Mouse (Mus musculus) layer of hippocampus, adult 9-11 months (tissue): ENCODE data around the gene Ptcd2.

ENCODE experiments used
- DNase-seq: peaks from one replicate; pipeline ENCODE4 v3.0.0; 2022

The Ptcd2 gene

DNA sequence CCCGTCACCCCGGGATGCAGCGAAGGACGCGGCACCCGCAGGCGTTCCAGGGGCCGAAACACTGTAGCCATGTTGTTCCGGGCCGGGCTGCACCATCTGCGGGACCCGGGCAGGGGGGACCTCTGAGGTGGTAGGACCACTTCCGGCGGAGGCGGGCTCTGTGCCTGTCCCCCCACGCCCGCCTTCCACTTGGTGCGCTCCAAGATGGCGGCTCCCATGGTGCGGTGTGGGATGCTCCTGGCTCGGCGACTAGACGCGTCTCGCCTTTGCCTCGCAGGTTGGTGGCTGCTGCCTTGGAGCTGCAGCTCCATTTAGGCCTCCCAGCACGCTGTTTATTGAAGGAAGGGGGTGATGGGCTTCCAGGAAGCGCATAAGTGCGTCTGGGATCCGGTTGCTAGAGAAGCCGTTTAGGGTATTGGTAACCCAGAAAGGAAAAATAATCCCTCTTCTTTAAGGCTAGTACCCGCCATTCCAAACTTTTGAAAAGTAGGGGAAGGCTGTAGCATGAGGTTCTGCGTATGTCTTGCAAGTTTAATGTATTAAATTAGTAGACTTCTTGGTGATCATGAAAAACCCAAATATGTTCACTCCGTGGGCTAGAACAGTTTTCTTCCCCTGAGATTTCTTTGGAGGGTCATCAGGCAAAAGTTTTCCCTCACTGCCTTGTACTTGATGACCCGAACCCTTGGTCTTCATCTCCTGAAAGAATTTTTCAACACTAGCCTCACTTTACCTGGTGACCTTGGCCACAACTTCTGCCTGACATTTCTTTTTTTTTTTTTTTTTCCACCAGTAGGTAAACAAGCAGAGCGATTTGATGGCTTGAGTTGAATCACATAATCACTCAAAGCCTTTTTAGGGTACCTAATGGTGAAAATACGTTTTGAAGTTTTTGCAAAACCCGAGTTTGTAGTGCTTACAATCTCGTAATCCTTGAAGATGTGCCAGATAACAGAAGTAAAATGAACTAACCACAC lies at the start of gene Ptcd2, which contains the start of gene Mrps27:
TSS of gene Ptcd2 (minus strand) at position 107 of the 977 bp plus-strand sequence.
TSS of gene Mrps27 (plus strand) at position 188 of the 977 bp plus-strand sequence.
- peak; percentile 97 for DNase-seq

DNA sequence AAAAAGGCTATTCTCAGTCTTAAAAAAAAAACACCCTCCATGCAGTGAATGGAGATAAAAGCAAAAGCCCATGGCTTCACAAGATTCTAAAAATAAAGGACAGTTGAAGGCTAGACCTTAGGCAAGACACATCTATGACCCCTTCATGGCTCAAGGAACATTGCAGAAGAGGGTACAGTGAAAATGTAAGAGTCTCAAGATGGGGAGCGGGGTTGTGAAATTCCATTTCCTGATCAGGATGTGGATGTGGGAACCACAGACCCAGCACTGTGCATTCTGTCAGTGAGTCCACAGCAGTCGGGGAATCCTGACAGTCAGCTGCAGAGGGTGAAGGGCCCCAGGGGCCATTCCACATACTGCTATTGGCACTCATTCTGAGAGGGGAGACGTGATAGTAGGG lies 48.6 kb upstream of the Ptcd2 start:
- DNase-seq = no peak

DNA sequence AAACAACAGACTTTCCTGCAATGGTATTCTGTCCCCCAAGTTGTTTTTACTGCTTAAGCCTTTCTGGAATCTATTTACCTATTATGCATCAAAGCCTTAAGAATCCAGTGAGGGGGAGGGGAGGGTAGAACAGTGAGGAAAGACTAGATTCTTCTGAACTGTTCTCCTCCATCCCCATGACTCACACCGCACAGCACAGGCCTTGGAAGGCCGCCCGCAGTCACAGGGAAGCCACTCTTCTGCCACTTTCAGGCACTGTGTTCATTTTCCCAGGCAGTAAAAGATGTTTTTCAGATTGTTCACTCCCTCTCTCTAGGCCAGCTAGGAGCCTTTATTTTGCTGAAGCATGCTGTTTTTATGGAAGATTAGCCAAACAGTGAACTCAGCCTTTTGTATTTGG lies 46.9 kb upstream of the Ptcd2 start:
- DNase-seq = peak; percentile 54

DNA sequence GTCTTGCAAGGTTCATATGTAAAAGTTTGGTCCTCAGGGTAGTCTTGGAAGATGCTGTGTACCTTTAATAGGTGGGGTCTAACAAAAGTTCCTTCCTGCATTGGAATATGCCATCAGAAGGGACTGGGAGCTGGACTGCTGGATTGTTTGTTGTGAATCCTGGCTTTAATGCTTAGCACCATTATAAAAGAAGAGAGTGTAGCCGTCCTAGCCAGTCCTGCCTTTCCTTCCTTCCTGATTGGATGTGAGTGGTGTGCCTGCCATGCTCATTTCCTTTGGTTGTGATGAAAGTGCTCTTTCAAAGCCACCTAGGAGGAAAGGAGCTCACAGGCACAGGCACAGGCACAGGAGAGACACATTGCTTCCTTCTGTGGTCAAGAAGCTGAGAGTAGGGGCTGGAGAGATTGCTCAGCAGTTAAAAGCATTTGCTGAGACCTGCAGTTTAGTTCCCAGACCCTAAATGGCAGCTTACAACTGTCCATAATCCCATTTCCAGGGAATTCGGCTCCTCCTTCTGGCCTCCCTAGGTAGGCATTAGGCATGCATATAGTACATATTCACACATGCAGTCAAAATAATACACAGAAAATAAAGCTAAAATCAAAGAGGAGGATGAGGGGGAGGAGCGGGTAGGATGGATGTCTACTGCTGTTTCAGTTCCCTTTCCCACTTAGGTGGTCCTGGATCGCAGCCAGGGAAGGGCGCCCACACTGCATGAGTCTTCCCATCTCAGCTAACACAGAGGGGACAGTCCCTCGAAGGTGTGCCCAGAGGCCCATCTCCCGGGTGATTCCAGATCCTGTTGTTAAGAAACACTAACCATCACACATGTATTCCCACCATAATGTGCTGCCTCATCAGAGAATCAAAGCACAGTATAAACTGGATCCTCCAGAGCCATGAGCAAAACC lies 43.7 kb upstream of the Ptcd2 start:
- no peak for DNase-seq

DNA sequence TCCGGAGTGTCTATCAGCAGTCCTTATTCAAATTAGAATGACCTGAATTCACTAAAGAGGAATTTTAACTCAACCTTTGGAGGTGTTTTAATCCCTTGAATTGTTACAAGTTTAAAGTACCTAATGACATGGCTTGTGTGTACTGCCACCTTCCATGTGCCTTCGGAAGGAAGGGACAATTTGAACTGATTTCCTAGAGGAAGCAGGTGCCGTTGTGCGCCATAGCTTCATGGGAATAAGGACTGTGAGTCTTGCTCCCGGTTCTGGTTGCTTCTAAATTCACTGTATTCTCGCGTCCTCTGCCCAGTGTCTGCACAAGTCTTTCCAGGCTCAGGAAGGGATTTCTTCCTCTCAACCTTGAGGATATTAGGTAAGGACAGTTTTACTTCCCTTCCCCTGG lies 41.8 kb upstream of the Ptcd2 start:
- no peak for DNase-seq

DNA sequence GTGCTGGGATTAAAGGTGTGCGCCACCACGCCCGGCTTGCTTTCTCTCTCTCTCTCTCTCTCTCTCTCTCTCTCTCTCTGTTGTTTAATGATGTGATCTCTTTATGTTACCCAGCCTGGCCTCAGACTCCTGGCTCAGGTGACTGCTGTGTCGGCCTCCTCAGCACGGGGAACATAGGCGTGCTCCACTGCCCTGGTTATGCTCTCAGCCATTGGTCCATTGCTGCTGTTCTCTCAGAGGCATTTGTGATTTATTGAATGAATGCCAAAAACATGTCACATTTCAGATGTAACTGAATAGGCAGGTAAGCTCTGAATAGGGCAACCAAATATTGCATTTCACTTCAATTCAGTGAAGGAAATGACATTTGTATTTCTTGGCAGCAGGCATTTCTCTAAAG lies 41.4 kb upstream of the Ptcd2 start:
- no peak for DNase-seq

DNA sequence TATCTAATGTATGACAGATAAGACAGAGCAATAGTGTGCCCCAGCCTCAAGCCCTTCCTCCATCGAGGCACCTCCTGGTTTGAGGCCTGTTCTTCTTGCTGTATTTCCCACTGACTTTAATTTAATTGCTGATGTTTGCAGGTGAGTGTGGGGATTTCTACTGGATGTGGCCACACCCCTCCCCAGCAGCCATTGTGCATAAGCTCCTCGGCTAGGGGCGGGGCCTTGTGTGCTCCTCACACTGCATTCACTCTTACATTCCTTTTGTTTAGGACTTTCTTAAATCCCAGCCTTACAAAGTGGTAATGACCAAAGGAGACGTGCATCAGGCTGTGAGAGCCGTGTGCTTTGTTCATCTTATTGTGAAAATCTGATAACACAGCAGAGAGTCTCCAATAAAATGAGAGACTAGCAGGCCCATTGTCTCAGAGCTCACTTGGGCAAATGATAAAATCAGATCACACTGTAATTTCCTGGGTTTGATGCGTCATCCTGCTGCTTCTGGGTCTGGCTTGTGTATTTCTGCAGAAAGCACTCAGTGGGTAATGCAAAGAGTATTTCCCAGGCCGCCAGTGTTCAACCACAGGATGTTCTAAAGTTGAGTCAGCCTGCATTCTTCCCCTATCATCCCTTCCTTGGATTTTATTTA lies 40.2 kb upstream of the Ptcd2 start:
- DNase-seq = no peak

DNA sequence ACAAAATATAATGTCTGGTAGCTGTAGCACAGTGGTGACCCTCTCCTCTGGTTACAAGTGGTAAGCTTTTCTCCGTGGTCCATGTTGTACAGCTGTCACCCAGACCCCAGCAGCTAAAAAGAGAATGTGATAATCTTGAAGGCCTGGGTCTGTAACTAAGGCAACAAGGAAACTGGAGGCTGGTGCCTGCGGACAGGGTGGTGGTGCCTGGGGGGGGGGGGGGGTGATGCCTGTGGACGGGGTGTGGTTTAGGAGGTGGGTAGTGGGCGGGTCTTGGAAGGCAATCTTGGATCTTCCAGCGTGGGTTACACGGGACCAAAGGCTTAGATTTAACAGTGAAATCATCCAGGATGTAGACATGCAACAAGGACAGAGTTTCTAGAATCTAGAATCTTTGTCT lies 37.9 kb upstream of the Ptcd2 start:
- DNase-seq = no peak

DNA sequence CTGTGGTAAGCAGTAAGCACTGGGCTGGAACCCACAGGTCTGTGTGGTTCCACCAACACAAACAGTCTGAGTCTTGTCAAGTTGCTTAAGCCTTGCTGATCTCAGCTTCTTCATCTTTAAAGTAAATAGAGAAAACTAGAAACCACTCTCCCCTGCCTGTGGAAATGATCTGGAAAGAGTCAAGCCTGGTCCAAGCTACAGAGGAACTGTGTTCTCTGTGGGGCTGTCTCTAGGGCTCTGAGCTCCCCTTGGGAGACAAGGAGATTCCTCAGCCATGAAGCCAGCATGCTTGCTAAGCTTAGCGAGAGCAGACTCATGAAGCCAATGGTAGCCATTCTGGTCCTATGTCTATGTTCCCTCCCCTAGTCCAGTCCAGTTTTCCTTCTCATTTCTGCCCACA lies 33.7 kb upstream of the Ptcd2 start:
- DNase-seq = no peak

DNA sequence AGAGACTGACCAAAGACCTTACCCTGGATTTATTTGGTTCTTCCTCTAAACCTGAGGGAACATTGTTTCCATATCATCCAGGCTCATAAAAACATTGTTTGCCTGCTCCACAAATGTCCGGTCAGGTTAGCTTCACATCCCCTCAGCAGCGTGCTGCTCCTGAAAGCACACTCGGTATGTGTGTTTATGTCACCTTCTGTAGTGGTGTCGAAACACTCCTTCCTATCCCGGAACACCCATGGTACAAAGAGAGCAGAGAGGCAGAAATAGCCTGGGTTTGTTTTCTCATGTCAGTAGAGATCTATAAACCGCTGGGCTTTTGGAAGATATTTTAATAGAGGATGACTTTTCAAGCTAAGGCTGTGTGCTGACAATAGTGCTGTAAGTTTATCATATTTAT lies 32.5 kb upstream of the Ptcd2 start:
- no peak for DNase-seq

DNA sequence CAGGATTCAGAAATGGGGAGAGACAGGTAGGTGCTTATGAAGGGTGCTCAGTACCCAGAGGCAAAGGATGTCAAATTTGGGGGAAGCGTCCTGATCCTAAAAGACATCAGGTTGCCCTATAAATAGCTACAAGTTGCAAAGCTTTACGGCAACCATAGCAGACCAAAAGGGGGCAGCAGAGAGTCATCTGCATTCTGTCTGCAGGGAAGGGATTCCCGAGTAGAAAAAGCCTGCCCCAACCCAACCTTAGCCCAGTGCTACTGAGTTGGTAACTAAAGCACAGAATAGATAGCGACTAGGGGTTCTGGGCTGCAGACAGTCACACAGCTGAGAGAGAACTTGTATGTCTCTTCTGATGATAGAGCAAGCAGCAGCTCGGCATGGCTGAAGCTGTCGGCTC lies 31.0 kb upstream of the Ptcd2 start:
- peak; percentile 70 for DNase-seq

DNA sequence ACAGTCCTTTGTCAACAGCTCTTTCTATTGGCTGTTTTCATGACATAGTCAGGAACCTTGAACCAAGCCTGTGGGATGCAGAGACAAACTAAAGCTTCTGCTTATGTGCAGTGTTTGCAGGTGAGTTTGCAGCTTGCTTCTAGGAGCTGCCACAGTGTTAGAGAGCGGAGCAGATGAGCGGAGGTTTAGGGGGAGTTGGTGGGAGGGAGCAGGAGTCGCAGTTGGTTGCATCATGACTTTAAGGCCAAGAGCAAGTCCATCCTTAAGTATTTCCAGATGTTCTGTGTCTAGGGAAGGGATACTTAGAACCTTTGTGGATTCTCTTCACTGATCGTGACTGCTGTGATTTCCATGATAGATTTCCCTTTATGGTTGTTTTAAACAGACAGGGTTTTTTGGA lies 29.7 kb upstream of the Ptcd2 start:
- DNase-seq = no peak

DNA sequence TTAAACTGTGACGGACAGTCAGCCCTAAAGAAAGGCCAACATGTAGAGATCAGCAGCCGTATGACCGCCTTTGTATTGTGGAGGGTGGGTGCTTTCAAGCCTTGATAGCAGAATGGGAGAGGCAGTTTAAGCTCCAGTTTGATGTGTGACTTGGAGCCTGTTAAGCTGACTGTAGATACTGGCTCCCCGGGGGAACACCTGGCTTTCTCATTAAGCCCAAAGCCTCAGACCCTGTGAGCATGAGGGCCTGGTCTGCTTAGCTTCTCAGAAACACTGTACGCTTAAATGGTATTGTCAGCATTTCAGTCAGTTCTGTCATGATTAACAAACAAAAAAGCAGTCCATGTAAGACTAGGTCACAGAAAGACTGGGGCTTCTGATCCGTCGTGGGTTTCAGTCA lies 29.2 kb upstream of the Ptcd2 start:
- DNase-seq = no peak

DNA sequence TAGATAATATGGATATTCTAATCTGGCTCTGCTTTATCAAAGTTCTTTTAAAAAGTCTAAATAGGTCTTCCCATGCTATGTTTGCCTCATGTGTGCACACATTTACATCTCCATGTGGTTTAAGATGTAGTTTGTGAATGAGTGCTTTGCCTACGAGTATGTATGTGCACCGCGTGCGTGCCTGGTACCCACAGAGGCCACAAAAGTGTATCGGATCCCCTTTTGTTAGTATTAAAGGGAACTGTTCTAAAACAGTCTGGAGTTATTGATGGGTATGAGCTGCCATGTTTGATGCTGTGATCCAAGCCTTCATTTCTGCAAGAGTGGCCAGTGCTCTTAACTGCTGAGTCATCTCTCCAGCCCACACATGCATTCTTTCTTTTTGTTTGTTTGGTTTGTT lies 26.8 kb upstream of the Ptcd2 start:
- no peak for DNase-seq

DNA sequence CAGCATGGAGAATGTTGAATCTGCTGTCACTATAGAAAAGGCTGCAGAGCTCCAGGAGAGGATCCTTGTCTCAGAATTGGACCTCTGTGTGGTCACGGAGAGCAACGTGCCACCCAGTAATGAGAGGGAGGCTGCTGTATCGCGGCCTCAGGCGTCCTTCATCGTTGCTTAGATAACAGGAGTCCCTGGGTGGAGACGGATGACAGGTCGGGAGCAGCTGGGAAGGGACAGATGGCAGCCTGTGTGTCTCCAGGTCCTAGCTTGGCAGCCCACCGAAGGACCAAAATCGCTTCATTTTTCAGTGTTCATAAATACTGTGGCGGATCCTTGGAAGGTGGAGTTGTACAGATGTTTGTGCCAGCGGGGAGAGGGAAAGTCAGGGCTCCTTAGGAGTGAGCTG lies 24.6 kb upstream of the Ptcd2 start:
- DNase-seq = no peak

DNA sequence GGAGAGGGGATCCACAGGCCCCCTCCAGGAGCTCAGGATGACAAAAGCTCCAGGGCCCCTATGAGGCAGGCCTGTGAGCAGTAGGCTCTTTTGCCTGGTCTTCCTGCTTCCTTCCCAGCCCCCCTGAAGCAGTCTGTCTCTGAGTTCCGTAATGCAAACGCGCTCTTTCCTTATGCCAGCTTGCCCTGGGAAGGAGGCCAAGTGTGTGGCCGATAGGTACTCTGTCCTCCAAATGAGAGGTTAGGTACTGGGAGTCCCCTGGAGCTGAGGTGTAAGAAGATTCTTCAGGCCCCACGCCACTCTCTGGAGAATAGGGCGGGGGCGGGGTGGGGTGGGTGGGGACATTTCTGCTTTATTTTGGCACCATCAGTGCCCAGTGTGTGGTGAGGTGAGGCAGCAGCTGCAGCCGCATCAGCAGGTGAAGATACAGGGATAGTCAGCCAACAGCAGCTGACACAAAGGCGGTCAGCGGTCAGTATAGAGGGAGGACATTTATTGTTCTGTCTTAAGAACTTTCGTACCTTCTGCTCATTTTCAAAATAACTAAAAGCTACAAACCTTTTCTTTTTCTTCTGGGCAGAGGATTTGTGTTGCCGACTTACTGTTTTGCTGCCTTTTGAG lies 23.2 kb upstream of the Ptcd2 start:
- no peak for DNase-seq

DNA sequence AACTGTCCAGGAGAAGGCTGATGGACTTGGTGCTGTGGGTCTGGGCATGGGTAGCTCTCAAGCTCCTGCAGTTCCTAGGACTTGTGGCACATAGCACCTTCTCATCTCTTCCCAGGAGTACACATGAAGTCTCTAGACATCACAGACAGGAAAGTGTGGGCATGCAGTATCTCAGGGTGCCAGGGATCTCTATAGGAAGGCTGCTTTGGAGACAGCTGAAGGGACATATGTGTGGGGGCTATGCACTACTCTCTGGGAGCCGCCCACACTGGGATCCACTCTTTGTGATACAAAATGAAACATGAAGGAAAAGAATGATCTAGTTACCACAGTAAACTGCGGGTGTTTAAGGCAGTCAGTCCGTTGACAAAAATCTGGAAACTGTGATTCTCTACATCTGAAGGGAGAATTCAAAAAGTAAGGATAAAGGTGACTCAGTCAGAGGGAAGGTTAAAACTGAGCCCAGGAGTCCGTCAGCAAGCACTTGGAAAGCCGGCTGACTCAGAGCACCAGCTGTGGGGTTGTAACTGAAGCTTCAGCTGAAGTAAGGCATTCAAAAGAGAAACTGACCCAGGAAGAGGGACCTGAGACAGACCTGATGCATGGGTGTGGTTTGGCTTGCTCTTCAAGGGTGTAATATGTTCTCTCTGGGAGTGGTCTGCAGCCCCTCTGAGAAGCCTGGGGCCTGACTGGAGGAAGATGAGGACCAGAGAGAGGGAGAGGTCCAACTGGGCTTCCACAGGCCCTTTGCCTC lies 22.1 kb upstream of the Ptcd2 start:
- DNase-seq = peak; percentile 94

DNA sequence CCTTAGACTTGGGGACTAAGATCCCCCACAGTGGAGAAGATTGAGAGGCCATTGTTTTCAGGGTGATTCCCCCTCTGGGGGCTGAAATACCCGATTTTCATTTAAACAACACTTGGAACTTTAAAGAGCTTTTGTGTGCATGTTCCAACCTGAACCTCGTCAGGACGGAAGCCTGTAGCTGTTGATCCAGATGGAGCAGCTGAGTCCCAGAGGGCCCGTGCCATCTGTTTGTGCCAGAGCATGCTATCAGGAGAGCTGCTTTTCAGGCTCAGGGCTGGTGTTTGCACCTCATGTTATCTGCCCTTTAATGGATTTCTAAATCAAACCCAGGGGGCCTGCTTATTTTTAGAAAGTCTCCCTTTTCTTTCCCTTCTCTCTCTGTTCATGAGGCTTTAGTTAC lies 19.4 kb upstream of the Ptcd2 start:
- DNase-seq = peak; percentile 79

DNA sequence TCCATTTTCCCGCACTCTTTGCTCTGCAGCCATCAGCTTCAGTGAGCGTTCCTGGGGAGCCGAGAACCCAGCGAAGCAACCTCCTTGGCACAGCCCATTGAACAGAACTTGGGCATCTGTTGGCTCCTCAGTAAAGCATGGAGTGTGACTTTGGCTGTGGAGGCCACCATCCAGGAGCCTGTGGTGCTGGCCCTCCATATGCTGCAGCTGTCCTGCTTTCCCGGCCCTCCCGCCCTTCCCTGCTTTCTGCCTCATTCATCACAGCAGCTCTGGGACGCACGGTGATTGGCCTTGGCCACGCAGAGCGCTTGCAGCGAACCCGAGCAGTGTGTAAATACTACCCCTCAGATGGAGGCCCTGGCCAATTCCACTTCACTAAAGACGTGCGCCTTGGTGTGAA lies 14.4 kb upstream of the Ptcd2 start:
- DNase-seq = no peak

DNA sequence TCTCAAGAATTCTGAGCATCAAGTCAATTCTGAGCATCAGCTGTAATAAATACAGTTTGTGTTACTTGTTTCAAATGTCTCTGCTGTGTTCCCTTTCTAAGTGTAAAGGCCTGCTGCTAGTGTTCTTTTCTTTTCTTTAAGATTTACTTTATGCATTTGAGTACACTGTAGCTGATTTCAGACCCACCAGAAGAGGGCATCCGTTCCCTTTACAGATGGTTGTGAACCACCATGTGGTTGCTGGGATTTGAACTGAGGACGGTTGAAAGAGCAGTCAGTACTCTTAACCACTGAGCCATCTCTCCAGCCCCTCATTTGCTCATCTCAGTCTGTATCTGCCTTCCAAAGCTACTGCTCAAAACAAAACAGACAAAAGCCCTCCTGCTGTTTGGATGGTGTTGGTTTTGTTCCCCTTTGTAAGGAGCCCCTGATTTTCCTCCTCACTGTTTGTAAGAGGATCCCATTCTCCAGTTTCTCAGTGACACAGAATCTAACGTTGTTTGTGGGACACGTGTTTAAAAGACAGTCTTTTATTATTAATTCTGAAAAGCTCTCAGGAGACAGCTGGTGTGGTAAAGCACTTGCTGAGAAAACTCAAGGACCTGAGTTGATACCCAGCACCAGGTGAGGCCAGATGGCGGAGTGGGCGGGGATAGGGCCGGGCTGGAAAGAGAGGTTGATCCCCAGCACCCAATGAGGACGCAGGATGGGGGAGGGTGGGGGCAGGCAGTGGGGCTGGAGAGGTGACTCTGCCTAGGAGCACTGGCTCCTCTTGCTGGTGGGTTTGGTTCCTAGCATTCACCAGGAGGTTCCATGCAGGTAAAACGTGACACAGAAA lies 12.1 kb upstream of the Ptcd2 start:
- no peak for DNase-seq

DNA sequence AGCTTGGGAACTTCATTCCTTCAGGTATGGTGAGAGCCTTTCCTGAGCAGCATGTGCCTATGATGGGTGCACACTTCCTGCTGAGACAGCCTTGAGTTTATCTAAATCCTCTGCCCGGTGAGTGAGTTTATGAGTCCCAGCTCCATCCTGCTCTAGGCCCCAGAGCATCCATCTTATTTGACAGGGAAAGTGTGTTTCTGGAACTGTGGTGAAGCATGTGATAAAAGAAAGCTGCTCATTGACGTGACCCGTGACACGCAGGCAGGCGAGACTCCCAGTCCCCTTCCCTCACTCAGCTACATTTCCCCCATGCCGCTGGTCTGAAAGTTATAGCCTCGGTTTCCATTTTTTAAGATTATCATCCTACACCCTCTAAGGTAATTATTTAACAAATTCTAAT lies 11.4 kb upstream of the Ptcd2 start:
- no peak for DNase-seq
